Mouse (Mus musculus) MEL (cell line): ENCODE measurements around the gene Mid1. TPM values are rescaled to one million over a fixed set of nuclear protein-coding genes. Genes with fewer than 3 reads are reported as not detected.
A peak's percentile ranks its signal among the peaks of the same experiment; 100 is the strongest.
"Not testable (repeated sequence)": the region's sequence is repeated elsewhere in the genome, so short reads cannot be mapped to it uniquely, and the experiment has no call there.

Experiments used
- DNase-seq: peaks from one replicate; pipeline ENCODE4 v3.0.0; 2011; ENCODE audit warnings: low read depth, low spot score
- H3K27ac ChIP-seq: 2 replicates; pipeline ENCODE4 v1.5.1; 2012; ENCODE audit warnings: low read depth, mild to moderate bottlenecking, control low read depth, low read length, moderate library complexity; ENCODE audit not compliant: control insufficient read depth
- H3K27me3 ChIP-seq, 2 experiments: fragments of 150-350 bp in 1 of 2; sonication (generic) in 1 of 2; 2 replicates each; pipeline ENCODE4 v1.6.1; 2012; ENCODE audit warnings: low read length in 2 of 2, mild to moderate bottlenecking in 2 of 2, improper control_type of control experiment in 1 of 2, moderate library complexity in 1 of 2; ENCODE audit not compliant: insufficient read depth in 2 of 2, control insufficient read depth in 1 of 2
- H3K36me3 ChIP-seq, 2 experiments: 2 replicates each; pipeline ENCODE4 v1.6.1; 2012 to 2014; ENCODE audit warnings: low read length in 2 of 2, improper control_type of control experiment in 1 of 2, inconsistent platforms in 1 of 2, mild to moderate bottlenecking in 1 of 2; ENCODE audit not compliant: insufficient read depth in 2 of 2, control insufficient read depth in 1 of 2
- H3K4me1 ChIP-seq, 2 experiments: fragments of 150-350 bp in 1 of 2; sonication (generic) in 1 of 2; 2 replicates each; pipeline ENCODE4 v1.6.1; 2012; ENCODE audit warnings: low read length in 2 of 2, improper control_type of control experiment in 1 of 2, mild to moderate bottlenecking in 1 of 2; ENCODE audit not compliant: insufficient read depth in 2 of 2, control insufficient read depth in 1 of 2
- H3K4me3 ChIP-seq, 2 experiments: fragments of 150-350 bp in 1 of 2; sonication (generic) in 1 of 2; 2 replicates each; pipeline ENCODE4 v1.5.1; 2012; ENCODE audit warnings: low read depth in 2 of 2, low read length in 2 of 2, mild to moderate bottlenecking in 2 of 2, moderate library complexity in 2 of 2, control low read depth in 1 of 2, improper control_type of control experiment in 1 of 2; ENCODE audit not compliant: control insufficient read depth in 1 of 2, insufficient read depth in 1 of 2
- H3K79me2 ChIP-seq: 2 replicates; pipeline ENCODE4 v1.6.1; 2012; ENCODE audit warnings: mild to moderate bottlenecking, low read length, moderate library complexity; ENCODE audit not compliant: control insufficient read depth, poor library complexity, insufficient read depth
- H3K9ac ChIP-seq: 2 replicates; pipeline ENCODE4 v1.6.1; 2012; ENCODE audit warnings: low read depth, mild to moderate bottlenecking, control low read depth, low read length, moderate library complexity; ENCODE audit not compliant: control insufficient read depth, poor library complexity, severe bottlenecking
- H3K9me3 ChIP-seq: fragments of 150-350 bp; sonication (generic); replicated peaks from 2 replicates; pipeline ENCODE4 v1.6.1; 2012; ENCODE audit warnings: mild to moderate bottlenecking, low read length, improper control_type of control experiment, moderate library complexity; ENCODE audit not compliant: insufficient read depth
- POLR2A ChIP-seq, 2 experiments: IDR thresholded peaks; 2 replicates each; pipeline ENCODE4 v1.6.1; 2011 to 2012; ENCODE audit warnings: low read length in 2 of 2, mild to moderate bottlenecking in 2 of 2, control low read depth in 1 of 2, improper control_type of control experiment in 1 of 2, low read depth in 1 of 2, moderate library complexity in 1 of 2; ENCODE audit not compliant: control insufficient read depth in 1 of 2, insufficient read depth in 1 of 2, poor library complexity in 1 of 2
- POLR2AphosphoS5 ChIP-seq: IDR thresholded peaks from 2 replicates; pipeline ENCODE4 v1.6.1; 2012; ENCODE audit warnings: low read depth, borderline replicate concordance, mild to moderate bottlenecking, inconsistent platforms, low read length, moderate library complexity, mixed read lengths
- TBP ChIP-seq: IDR thresholded peaks from 2 replicates; pipeline ENCODE4 v1.8.0; 2011; ENCODE audit warnings: low read depth, low read length, improper control_type of control experiment
- UBTF ChIP-seq: IDR thresholded peaks from 2 replicates; pipeline ENCODE4 v1.6.1; 2012; ENCODE audit warnings: low read depth, mild to moderate bottlenecking, inconsistent platforms, low read length, improper control_type of control experiment, moderate library complexity, borderline replicate concordance; ENCODE audit not compliant: insufficient read depth
- polyA plus RNA-seq, 2 experiments: library from polyadenylated mRNA; stranded (reverse) in 1 of 2; unstranded in 1 of 2; fragments of >175 nt in 1 of 2; fragments of >200 nt in 1 of 2; gene quantifications; 2 replicates each; pipeline versions ENCODE4 v1.2.1 to v1.2.4; 2012; ENCODE audit warnings: low replicate concordance in 2 of 2, low read depth in 1 of 2; ENCODE audit not compliant: insufficient read length in 2 of 2, insufficient read depth in 1 of 2, missing spikeins in 1 of 2
- total RNA-seq: library from RNA; depleted of rRNA; stranded (reverse); fragments of 300-350 nt; gene quantifications from 2 replicates; pipeline ENCODE4 v1.2.3, GENCODE M21; 2012

The Mid1 gene
- total and polyA plus RNA-seq, 3 experiments = 1.4 to 7.8 TPM; not detected in 1

DNA sequence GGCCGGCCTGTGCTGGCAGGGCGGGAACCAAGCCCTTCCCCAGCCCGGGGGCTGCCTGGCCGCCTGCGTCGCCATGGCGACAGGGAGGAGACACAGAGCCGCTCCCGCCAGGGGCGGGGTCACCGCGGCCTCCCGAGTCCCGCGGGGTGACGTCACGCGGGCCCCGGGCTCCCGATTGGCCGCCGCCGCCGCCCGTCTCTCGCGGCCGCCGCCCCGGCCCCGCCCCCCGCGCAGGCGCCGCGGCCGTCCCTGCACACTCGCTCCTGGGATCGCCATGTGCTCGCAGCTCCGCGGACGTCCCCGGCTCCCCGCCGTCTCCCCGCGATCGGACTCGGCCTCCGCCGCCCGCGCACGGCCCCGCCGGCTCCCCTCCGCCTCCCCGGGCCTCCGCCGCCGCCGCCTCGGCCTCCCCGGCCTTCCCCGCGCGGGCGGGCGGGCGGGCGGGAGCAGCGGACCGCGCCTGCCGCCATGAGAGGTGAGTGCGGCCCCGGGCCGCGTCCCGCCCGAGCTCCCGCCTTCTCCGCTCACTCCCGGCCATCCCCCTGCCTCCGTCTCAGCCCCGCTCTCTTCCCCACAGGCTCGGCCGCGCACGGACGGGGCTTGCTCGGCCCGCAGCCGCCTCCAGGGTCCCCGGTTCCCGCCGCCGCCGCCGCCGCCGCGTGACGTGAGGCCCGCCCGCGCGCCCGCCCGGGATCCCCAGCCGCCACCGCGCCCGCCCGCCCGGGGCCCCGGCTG, 324.2 kb downstream of the Mid1 start, which contains the start of gene Gm21887:
Gene Gm21887 (plus strand): TSS at position 644 of the 735 bp plus-strand sequence.
- DNase-seq = peak; percentile 100
- H3K79me2 ChIP-seq = peaks cover 14% of the 10 kb centered on the region
- peak within 1 kb of the TSS; percentile 76 for H3K9ac ChIP-seq
- peak; percentile 77 for TF ChIP-seq TBP
- TF ChIP-seq POLR2A (IDR thresholded peaks at IDR 0.05; ENCODE audit: control insufficient read depth in 1 of 2, insufficient read depth in 1 of 2, low read depth in 1 of 2, low read length in 2 of 2, poor library complexity in 1 of 2) = peak in 1 of 2 experiments; percentile 63; a peak in 1 of 4 replicates
- peak; percentile 89; the same call in 1 of the 2 replicates for TF ChIP-seq UBTF
- peak within 1 kb of the TSS; percentile 25 to 58 for H3K4me3 ChIP-seq
- H3K27ac ChIP-seq = peak within 1 kb of the TSS; percentile 88
- not testable (repeated sequence) for H3K4me1 ChIP-seq, H3K9me3 ChIP-seq, H3K36me3 ChIP-seq, H3K27me3 ChIP-seq

GRCm38 (mm10) chrX:170009801-170010221, 324.8 kb downstream of the Mid1 start:
- Histone ChIP-seq H3K79me2 (peaks cover 14% of the 10 kb centered on the region), H3K27ac (peak overlapping the region; percentile 88), H3K9ac (peak overlapping the region; percentile 76), H3K4me3 (peak overlapping the region; percentile 25 to 58)
- H3K36me3 ChIP-seq, H3K27me3 ChIP-seq, H3K4me1 ChIP-seq, H3K9me3 ChIP-seq: not testable (repeated sequence)
- 0 out of 2 replicates have a peak, but pooled peaks have one; percentile 64 for TF ChIP-seq UBTF
- peak in 1 of 2 experiments; percentile 82; a peak in 2 of 4 replicates for TF ChIP-seq POLR2A (IDR thresholded peaks at IDR 0.05; ENCODE audit: control insufficient read depth in 1 of 2, insufficient read depth in 1 of 2, low read depth in 1 of 2, low read length in 2 of 2, poor library complexity in 1 of 2)
- peak; percentile 98 for TF ChIP-seq POLR2AphosphoS5
- peak; percentile 93 for TF ChIP-seq TBP
- peak; percentile 100 for DNase-seq

- peaks cover 14% of the 10 kb centered on the region for H3K79me2 ChIP-seq
- not testable (repeated sequence) for H3K9me3 ChIP-seq, H3K36me3 ChIP-seq, H3K4me1 ChIP-seq, H3K27me3 ChIP-seq
- peak; percentile 90 for DNase-seq
- peak overlapping the region; percentile 57 for H3K9ac ChIP-seq
- H3K27ac ChIP-seq = peak overlapping the region; percentile 30
- H3K4me3 ChIP-seq = peak overlapping the region; percentile 43 to 44
These were observed 325.9 kb downstream of the Mid1 start for GRCm38 (mm10) chrX:170010581-170011528.

GRCm38 (mm10) chrX:170011529-170011879, 326.5 kb downstream of the Mid1 start:
- H3K9me3 ChIP-seq = not testable (repeated sequence)

GRCm38 (mm10) chrX:170013421-170013820, 328.4 kb downstream of the Mid1 start:
- not testable (repeated sequence) for H3K27me3 ChIP-seq, H3K36me3 ChIP-seq, H3K9me3 ChIP-seq, H3K4me3 ChIP-seq, H3K27ac ChIP-seq, H3K4me1 ChIP-seq, H3K9ac ChIP-seq, DNase-seq
- H3K79me2 ChIP-seq = peaks cover 19% of the 10 kb centered on the region

More at GRCm38 (mm10) chrX:170011529-170011879, 326.5 kb downstream of the Mid1 start:
- H3K27ac ChIP-seq, DNase-seq, H3K4me1 ChIP-seq, H3K27me3 ChIP-seq, H3K36me3 ChIP-seq: not testable (repeated sequence)
- peak overlapping the region; percentile 3 to 43; a peak in 2 of 4 replicates for H3K4me3 ChIP-seq
- H3K9ac ChIP-seq = peak overlapping the region; percentile 52
- peaks cover 14% of the 10 kb centered on the region for H3K79me2 ChIP-seq

GRCm38 (mm10) chrX:170014038-170014437, 329.0 kb downstream of the Mid1 start:
- not testable (repeated sequence) for H3K4me1 ChIP-seq, H3K4me3 ChIP-seq, H3K36me3 ChIP-seq, H3K27me3 ChIP-seq, H3K27ac ChIP-seq, H3K9me3 ChIP-seq, H3K9ac ChIP-seq
- peak; percentile 72 for DNase-seq
- peaks cover 23% of the 10 kb centered on the region for H3K79me2 ChIP-seq
